Mouse (Mus musculus): ENCODE results near the gene Zfp362. TPM values are rescaled to one million over a fixed set of nuclear protein-coding genes. Genes with fewer than 3 reads are reported as not detected.

The Zfp362 gene
- polyA plus RNA-seq, 1 experiment from 2014 or later: 31.3 TPM

DNA sequence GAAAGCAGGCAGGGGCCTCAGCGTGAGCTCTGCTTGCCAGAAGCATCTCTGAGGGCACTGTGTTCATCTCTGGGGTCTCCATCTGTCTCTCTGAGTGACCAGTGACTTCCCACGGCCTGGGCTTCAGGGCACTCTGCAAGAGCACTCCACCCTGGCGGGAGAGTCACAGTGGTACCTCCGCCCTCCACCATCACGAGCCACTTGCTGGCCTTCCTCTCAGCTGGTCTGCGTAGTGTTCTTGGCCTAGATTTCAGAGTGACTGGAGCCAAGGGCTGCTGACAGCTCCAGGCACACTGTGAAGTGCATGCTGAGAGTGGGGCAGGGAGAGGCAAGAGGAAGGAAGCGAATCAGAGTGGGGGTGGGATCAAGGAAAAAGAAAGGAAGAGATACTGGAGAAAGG is 81.8 kb downstream of the Zfp362 start:
- H3K9me3 ChIP-seq (ENCODE audit: control insufficient read depth, low read length): no peaks in the 10 kb centered on the region
- H3K36me3 ChIP-seq (ENCODE audit: control insufficient read depth, insufficient read depth, low read length): no peaks in the 10 kb centered on the region
- ATAC-seq (replicated peaks; ENCODE audit: low FRiP score, low TSS enrichment, low read depth) (no peak), DNase-seq (ENCODE audit: low spot score) (no peak)
- H3K4me1 ChIP-seq (replicated peaks; ENCODE audit: control insufficient read depth, insufficient read depth, low read length): peaks cover 38% of the 10 kb centered on the region
- no peaks in the 10 kb centered on the region for H3K27me3 ChIP-seq (replicated peaks; ENCODE audit: control insufficient read depth, insufficient read depth, low read length)
- no peak overlapping the region for H3K27ac ChIP-seq (ENCODE audit: low read depth)
- no peak overlapping the region for H3K4me2 ChIP-seq (ENCODE audit: low read length)
- no peak overlapping the region for H3K9ac ChIP-seq (ENCODE audit: low read length)
- H3K4me3 ChIP-seq (ENCODE audit: low read depth, low read length): no peak overlapping the region
- 70% methylated on average over 7 of the region's 7 CpGs for WGBS

DNA sequence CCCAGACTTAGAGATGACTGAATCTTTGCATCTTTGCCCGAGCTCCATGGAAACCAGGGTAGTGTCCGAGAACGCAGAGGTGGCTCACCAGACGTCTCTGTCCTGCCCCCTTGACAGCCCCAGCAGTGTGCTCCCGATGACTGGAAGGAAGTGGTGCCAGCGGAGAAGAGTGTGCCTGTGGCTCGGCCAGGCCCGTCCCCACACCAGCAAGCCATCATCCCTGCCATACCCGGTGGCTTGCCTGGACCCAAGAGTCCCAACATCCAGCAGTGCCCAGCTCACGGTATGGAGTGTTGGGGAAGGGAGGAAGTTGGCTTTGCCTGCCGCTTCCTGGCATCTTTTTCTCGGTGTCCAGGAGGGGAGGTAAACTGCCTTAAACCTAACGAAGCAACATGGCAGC is 82.4 kb downstream of the Zfp362 start:
- WGBS: 86% methylated on average over 13 of the region's 13 CpGs
- DNase-seq (ENCODE audit: low spot score): no peak
- Histone ChIP-seq H3K27me3 (replicated peaks; ENCODE audit: control insufficient read depth, insufficient read depth, low read length) (no peaks in the 10 kb centered on the region), H3K4me1 (replicated peaks; ENCODE audit: control insufficient read depth, insufficient read depth, low read length) (peaks cover 33% of the 10 kb centered on the region), H3K27ac (ENCODE audit: low read depth) (no peak overlapping the region), H3K9me3 (ENCODE audit: control insufficient read depth, low read length) (no peaks in the 10 kb centered on the region), H3K9ac (ENCODE audit: low read length) (no peak overlapping the region), H3K4me2 (ENCODE audit: low read length) (no peak overlapping the region), H3K36me3 (ENCODE audit: control insufficient read depth, insufficient read depth, low read length) (no peaks in the 10 kb centered on the region), H3K4me3 (ENCODE audit: low read depth, low read length) (no peak overlapping the region)
- ATAC-seq (replicated peaks; ENCODE audit: low FRiP score, low TSS enrichment, low read depth): no peak

Other genes with a start within 250 kb of the Zfp362 start
- gene Zscan20, start 195.9 kb downstream of the Zfp362 start, polyA plus RNA-seq (2014; fragmentation: Nextera tagmentation; extraction: Ambion mirVana): 3.2 and 3.3 TPM in 2 replicates
- 0.65 and 1.2 TPM in 2 replicates for gene Tlr12, start 187.4 kb downstream of the Zfp362 start, polyA plus RNA-seq (2014; fragmentation: Nextera tagmentation; extraction: Ambion mirVana)
- gene Phc2, start 151.3 kb downstream of the Zfp362 start, polyA plus RNA-seq (2014; fragmentation: Nextera tagmentation; extraction: Ambion mirVana): 22.4 and 27.1 TPM in 2 replicates
- gene A3galt2, start 50.7 kb downstream of the Zfp362 start, polyA plus RNA-seq (2014; fragmentation: Nextera tagmentation; extraction: Ambion mirVana): 0.16 and 0.35 TPM in 2 replicates
- 6.5 and 6.6 TPM in 2 replicates for gene Trim62, start 77.5 kb upstream of the Zfp362 start, polyA plus RNA-seq (2014; fragmentation: Nextera tagmentation; extraction: Ambion mirVana)
- gene Azin2, start 156.4 kb upstream of the Zfp362 start, polyA plus RNA-seq (2014; fragmentation: Nextera tagmentation; extraction: Ambion mirVana): 17.5 and 20.1 TPM in 2 replicates
- gene Ak2, start 185.9 kb upstream of the Zfp362 start, polyA plus RNA-seq (2014; fragmentation: Nextera tagmentation; extraction: Ambion mirVana): 183 and 184 TPM in 2 replicates

Data from intestine, embryonic 14.5 days (tissue).